Comparison of ENCODE assay signal across 8 mouse cellular contexts in the genomic region with DNA sequence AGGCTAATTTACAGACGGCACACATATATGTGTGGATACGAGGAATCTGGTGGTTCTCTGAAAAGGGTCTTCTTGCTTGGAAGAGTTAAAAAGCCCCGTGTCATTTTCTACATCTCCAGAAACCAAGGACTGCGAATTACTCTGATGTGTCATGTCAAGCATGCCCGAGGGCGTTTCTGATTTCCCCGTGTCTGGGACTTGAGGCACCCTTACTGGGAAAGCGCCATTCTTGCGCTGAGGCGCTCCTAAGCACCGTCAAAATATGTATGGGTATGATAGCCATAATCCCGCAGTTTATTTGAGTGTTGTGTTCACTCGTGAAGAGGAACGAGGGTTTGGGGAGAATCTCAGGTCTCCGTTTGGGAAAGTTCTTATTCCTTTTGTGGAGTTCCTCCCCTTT. TPM values are rescaled to one million over a fixed set of nuclear protein-coding genes. Genes with fewer than 3 reads are reported as not detected.
DNase-seq lines count a peak whose midpoint lies in the region; ATAC-seq and TF ChIP-seq lines count a peak whose summit lies in the region.

No protein-coding gene starts in this region.

- no peak for TF ChIP-seq POLR2A in small intestine, adult 2 months (IDR thresholded peaks at IDR 0.05; ENCODE audit: low read depth, low read length)

- ATAC-seq in heart, postnatal 0 days (ENCODE audit: insufficient read depth, low read depth): peak; percentile 44; the same call in 1 of the 2 replicates
- ATAC-seq in liver, embryonic 14.5 days (ENCODE audit: insufficient read depth): peak; percentile 53

- H3K4me2 ChIP-seq in heart, postnatal 0 days (ENCODE audit: low read depth, low read length): peak overlapping the region; percentile 93
- H3K4me2 ChIP-seq in liver, embryonic 14.5 days (ENCODE audit: low read depth): peak overlapping the region; percentile 96

- peaks cover 15% of the 10 kb centered on the region for H3K4me1 ChIP-seq in heart, postnatal 0 days (ENCODE audit: control insufficient read depth, insufficient read depth)
- peaks cover 16 to 18% of the 10 kb centered on the region in 2 experiments for H3K4me1 ChIP-seq in liver, embryonic 14.5 days (replicated peaks; ENCODE audit: control insufficient read depth in 2 of 2, insufficient read depth in 2 of 2, low read length in 1 of 2)
- H3K4me1 ChIP-seq in small intestine, adult 2 months (ENCODE audit: control insufficient read depth, insufficient read depth, insufficient read length, low read length): no peaks in the 10 kb centered on the region; the same call in 1 of the 2 replicates

- intact Hi-C loops in gastrocnemius, adult 2 months (cut with DNase I): loop anchor here (5.0 kb wide), 1 partner anchor 129 kb away; no protein-coding TSS in a partner anchor

- peak overlapping the region; percentile 57 for H3K9ac ChIP-seq in heart, postnatal 0 days (replicated peaks; ENCODE audit: low read depth, low read length)
- H3K9ac ChIP-seq in liver, embryonic 14.5 days (replicated peaks): peak overlapping the region; percentile 86

- DNase-seq in gastrocnemius, adult 2 months: no peak
- DNase-seq in gastrocnemius, postnatal 4 days (ENCODE audit: low spot score in 2 of 2): no peak
- DNase-seq in urinary bladder, adult 2 months (ENCODE audit: low spot score): peak; percentile 36
- DNase-seq in urinary bladder, postnatal 4 days (ENCODE audit: low spot score in 2 of 2): no peak
- DNase-seq in heart, postnatal 0 days (ENCODE audit: low spot score): no peak
- DNase-seq in liver, embryonic 14.5 days (ENCODE audit: low read depth in 3 of 3, low spot score in 3 of 3): peak; percentile 20 to 57 (median 22)
- no peak for DNase-seq in layer of hippocampus, adult 18-20 months (ENCODE audit: low spot score in 2 of 2)

- peak overlapping the region; percentile 92 for H3K27ac ChIP-seq in gastrocnemius, adult 2 months
- peak overlapping the region; percentile 67 for H3K27ac ChIP-seq in heart, postnatal 0 days (ENCODE audit: low read depth)
- H3K27ac ChIP-seq in liver, embryonic 14.5 days: peak overlapping the region; percentile 92
- peak overlapping the region; percentile 57 for H3K27ac ChIP-seq in small intestine, adult 2 months (ENCODE audit: insufficient read depth, low read depth, low read length)

- no peaks in the 10 kb centered on the region for H3K9me3 ChIP-seq in heart, postnatal 0 days (replicated peaks; ENCODE audit: control insufficient read depth, low read length)
- no peaks in the 10 kb centered on the region for H3K9me3 ChIP-seq in liver, embryonic 14.5 days (ENCODE audit: control insufficient read depth, low read length)

- H3K27me3 ChIP-seq in heart, postnatal 0 days (ENCODE audit: control insufficient read depth, insufficient read depth, low read length): no peaks in the 10 kb centered on the region
- no peaks in the 10 kb centered on the region for H3K27me3 ChIP-seq in liver, embryonic 14.5 days (ENCODE audit: control insufficient read depth, insufficient read depth, low read length)
- H3K27me3 ChIP-seq in small intestine, adult 2 months (ENCODE audit: control insufficient read depth, insufficient read depth, low read length): no peaks in the 10 kb centered on the region

- peak overlapping the region; percentile 90 for H3K4me3 ChIP-seq in gastrocnemius, adult 2 months
- H3K4me3 ChIP-seq in heart, postnatal 0 days (ENCODE audit: low read depth, low read length): peak overlapping the region; percentile 65
- peak overlapping the region; percentile 73 to 92 for H3K4me3 ChIP-seq in liver, embryonic 14.5 days (ENCODE audit: insufficient read depth in 1 of 2, low read depth in 2 of 2, low read length in 2 of 2)
- peak overlapping the region; percentile 69 for H3K4me3 ChIP-seq in small intestine, adult 2 months (ENCODE audit: low read depth, low read length)

- WGBS in heart, postnatal 0 days: 4% methylated on average over 15 of the region's 15 CpGs
- 1% methylated on average over 15 of the region's 15 CpGs for WGBS in liver, embryonic 14.5 days (ENCODE audit: insufficient replicate concordance)
- 2% methylated on average over 15 of the region's 15 CpGs for WGBS in small intestine, adult 2 months

- TF ChIP-seq EP300 in heart, postnatal 0 days (IDR thresholded peaks at IDR 0.05; ENCODE audit: low read depth): no peak
- TF ChIP-seq EP300 in liver, embryonic 14.5 days (IDR thresholded peaks at IDR 0.05; ENCODE audit: low read depth): no peak

- H3K36me3 ChIP-seq in heart, postnatal 0 days (replicated peaks; ENCODE audit: control insufficient read depth, insufficient read depth, low read length): no peaks in the 10 kb centered on the region
- no peaks in the 10 kb centered on the region; the same call in 1 of the 2 replicates for H3K36me3 ChIP-seq in liver, embryonic 14.5 days (replicated peaks; ENCODE audit: control insufficient read depth, insufficient read depth, low read depth)
- no peaks in the 10 kb centered on the region for H3K36me3 ChIP-seq in small intestine, adult 2 months (ENCODE audit: control insufficient read depth, insufficient read depth, low read length)

- no peak for TF ChIP-seq CTCF in gastrocnemius, adult 2 months (IDR thresholded peaks at IDR 0.05)
- TF ChIP-seq CTCF in heart, postnatal 0 days (IDR thresholded peaks at IDR 0.05; ENCODE audit: low read depth): no peak
- no peak for TF ChIP-seq CTCF in liver, embryonic 14.5 days (IDR thresholded peaks at IDR 0.05; ENCODE audit: low read depth)
- no peak for TF ChIP-seq CTCF in small intestine, adult 2 months (IDR thresholded peaks at IDR 0.05; ENCODE audit: extremely low read depth, insufficient read length, insufficient replicate concordance, low read depth, low read length)

RNA-seq across cellular contexts. Expression of a gene that starts 0.4 kb away (rescaled TPM):
- total RNA-seq in gastrocnemius, adult 2 months (2021): 1 to 10 TPM; 4.1 to 4.2 TPM
- 1 to 10 TPM; 2.8 to 3.1 TPM for total RNA-seq in gastrocnemius, postnatal 4 days (2021)
- polyA plus RNA-seq in urinary bladder, adult 2 months (2012; rRNA removed): 25.7 and 34.4 TPM in 2 replicates
- total RNA-seq in heart, postnatal 0 days (2014; rRNA removed; ENCODE audit: low replicate concordance): 0.19 and 3.1 TPM in 2 replicates
- 3.0 and 3.9 TPM in 2 replicates for polyA plus RNA-seq in heart, postnatal 0 days (2015; fragmentation: Nextera tagmentation; extraction: Ambion mirVana)
- 1.3 and 1.4 TPM in 2 replicates for polyA plus RNA-seq in liver, embryonic 14.5 days (2012; rRNA removed)
- 1.8 and 2.1 TPM in 2 replicates for polyA plus RNA-seq in liver, embryonic 14.5 days (2014; fragmentation: Nextera tagmentation; extraction: Ambion mirVana)
- polyA plus RNA-seq in small intestine, adult 2 months (2012; rRNA removed): 2.8 and 3.4 TPM in 2 replicates
- 1 to 10 TPM; 4.9 to 7.9 TPM for total RNA-seq in layer of hippocampus, adult 18-20 months (2021)

RNA-seq across cellular contexts. Expression of a gene that starts 0.6 kb away (rescaled TPM):
- 10 to 100 TPM; 47.1 to 53.6 TPM for total RNA-seq in gastrocnemius, adult 2 months (2021)
- 100 to 1,000 TPM; 115 to 123 TPM for total RNA-seq in gastrocnemius, postnatal 4 days (2021)
- polyA plus RNA-seq in urinary bladder, adult 2 months (2012; rRNA removed): 50.5 and 80.1 TPM in 2 replicates
- total RNA-seq in heart, postnatal 0 days (2014; rRNA removed; ENCODE audit: low replicate concordance): 75.3 and 77.0 TPM in 2 replicates
- polyA plus RNA-seq in heart, postnatal 0 days (2015; fragmentation: Nextera tagmentation; extraction: Ambion mirVana): 23.3 and 23.4 TPM in 2 replicates
- 27.4 and 28.6 TPM in 2 replicates for polyA plus RNA-seq in liver, embryonic 14.5 days (2012; rRNA removed)
- polyA plus RNA-seq in liver, embryonic 14.5 days (2014; fragmentation: Nextera tagmentation; extraction: Ambion mirVana): 36.2 and 41.3 TPM in 2 replicates
- 43.1 and 63.1 TPM in 2 replicates for polyA plus RNA-seq in small intestine, adult 2 months (2012; rRNA removed)
- total RNA-seq in layer of hippocampus, adult 18-20 months (2021): 100 to 1,000 TPM; 108 to 119 TPM

RNA-seq across cellular contexts. Expression of a gene that starts 27.1 kb away (rescaled TPM):
- not detected for total RNA-seq in gastrocnemius, adult 2 months (2021)
- under 1 TPM in 1 of 2 experiments, not detected in 1; 0.10 TPM for total RNA-seq in gastrocnemius, postnatal 4 days (2021)
- polyA plus RNA-seq in urinary bladder, adult 2 months (2012; rRNA removed): 0.12 and 0.23 TPM in 2 replicates
- total RNA-seq in heart, postnatal 0 days (2014; rRNA removed; ENCODE audit: low replicate concordance): not detected in 2 replicates
- 0.08 and 0.12 TPM in 2 replicates for polyA plus RNA-seq in heart, postnatal 0 days (2015; fragmentation: Nextera tagmentation; extraction: Ambion mirVana)
- polyA plus RNA-seq in liver, embryonic 14.5 days (2012; rRNA removed): 0.05 and 0.08 TPM in 2 replicates
- polyA plus RNA-seq in liver, embryonic 14.5 days (2014; fragmentation: Nextera tagmentation; extraction: Ambion mirVana): 0.09 and 0.13 TPM in 2 replicates
- polyA plus RNA-seq in small intestine, adult 2 months (2012; rRNA removed): 0.03 TPM in 1 of 2 replicates, not detected in the other
- not detected for total RNA-seq in layer of hippocampus, adult 18-20 months (2021)

RNA-seq across cellular contexts. Expression of a gene that starts 27.6 kb away (rescaled TPM):
- total RNA-seq in gastrocnemius, adult 2 months (2021): 100 to 1,000 TPM in 1 of 2 experiments, 10 to 100 TPM in 1; 93.2 to 107 TPM
- 100 to 1,000 TPM; 105 to 106 TPM for total RNA-seq in gastrocnemius, postnatal 4 days (2021)
- 132 and 149 TPM in 2 replicates for polyA plus RNA-seq in urinary bladder, adult 2 months (2012; rRNA removed)
- total RNA-seq in heart, postnatal 0 days (2014; rRNA removed; ENCODE audit: low replicate concordance): 126 and 174 TPM in 2 replicates
- 149 and 159 TPM in 2 replicates for polyA plus RNA-seq in heart, postnatal 0 days (2015; fragmentation: Nextera tagmentation; extraction: Ambion mirVana)
- 61.7 and 74.8 TPM in 2 replicates for polyA plus RNA-seq in liver, embryonic 14.5 days (2012; rRNA removed)
- polyA plus RNA-seq in liver, embryonic 14.5 days (2014; fragmentation: Nextera tagmentation; extraction: Ambion mirVana): 63.3 and 67.8 TPM in 2 replicates
- 117 and 177 TPM in 2 replicates for polyA plus RNA-seq in small intestine, adult 2 months (2012; rRNA removed)
- 10 to 100 TPM; 90.2 to 96.3 TPM for total RNA-seq in layer of hippocampus, adult 18-20 months (2021)

Comparison
In these comparisons a context has a peak if more than half of its experiments do, and no peak if none do; other contexts are left out.
1. DNase-seq: peak in urinary bladder, adult 2 months (single experiment) and liver, embryonic 14.5 days (3 of 3); none in gastrocnemius, adult 2 months (single experiment), gastrocnemius, postnatal 4 days (0 of 2), urinary bladder, postnatal 4 days (0 of 2), heart, postnatal 0 days (single experiment) and layer of hippocampus, adult 18-20 months (0 of 2).
2. Peak in every context shown above with its lines, with median percentiles within 50 percentile points of each other: H3K27ac ChIP-seq and H3K4me3 ChIP-seq.